Mouse (Mus musculus): ENCODE data around the gene Hc. TPM values are rescaled to one million over a fixed set of nuclear protein-coding genes. Genes with fewer than 3 reads are reported as not detected.

The Hc gene
- 0.67 TPM for polyA plus RNA-seq (2017; shearing (Covaris generic))

GRCm38 (mm10) chr2:35061338-35061737, at the start of gene Hc:
Hc (minus strand) TSS chr2:35061438.

GRCm38 (mm10) chr2:35109141-35109923, 48.1 kb upstream of the Hc start, which contains the start of gene Cntrl:
Cntrl (plus strand) TSS chr2:35109492.

GRCm38 (mm10) chr2:35101443-35101842, 40.2 kb upstream of the Hc start, which contains the start of gene AI182371:
AI182371 (minus strand) TSS chr2:35101543.

GRCm38 (mm10) chr2:34961481-34962036, 99.7 kb downstream of the Hc start, which contains the start of gene Traf1:
Traf1 (minus strand) TSS chr2:34961772.

Other genes with a start within 250 kb of the Hc start
- 165 TPM for gene Fbxw2, start 235.1 kb downstream of the Hc start, polyA plus RNA-seq (2017; shearing (Covaris generic))
- not detected for gene Gm34653, start 228.4 kb downstream of the Hc start, polyA plus RNA-seq (2017; shearing (Covaris generic))
- not detected for gene Cutal, start 187.0 kb downstream of the Hc start, polyA plus RNA-seq (2017; shearing (Covaris generic))
- 94.5 TPM for gene Psmd5, start 186.5 kb downstream of the Hc start, polyA plus RNA-seq (2017; shearing (Covaris generic))
- gene Phf19, start 147.4 kb downstream of the Hc start, polyA plus RNA-seq (2017; shearing (Covaris generic)), result 1.1 TPM
- gene Traf1, start 99.7 kb downstream of the Hc start, polyA plus RNA-seq (2017; shearing (Covaris generic)), result 383 TPM
- 1.1 TPM for gene AI182371, start 40.1 kb upstream of the Hc start, polyA plus RNA-seq (2017; shearing (Covaris generic))
- gene Cntrl, start 48.1 kb upstream of the Hc start, polyA plus RNA-seq (2017; shearing (Covaris generic)), result 96.5 TPM
- gene Rab14, start 139.7 kb upstream of the Hc start, polyA plus RNA-seq (2017; shearing (Covaris generic)), result 159 TPM
- gene Gsn, start 194.9 kb upstream of the Hc start, polyA plus RNA-seq (2017; shearing (Covaris generic)), result 33.3 TPM